Mouse (Mus musculus): ENCODE results near the gene Ssbp2. TPM values are rescaled to one million over a fixed set of nuclear protein-coding genes. Genes with fewer than 3 reads are reported as not detected.

Gene Ssbp2
- total RNA-seq, 1 experiment from 2014 or later, result 108 TPM

DNA sequence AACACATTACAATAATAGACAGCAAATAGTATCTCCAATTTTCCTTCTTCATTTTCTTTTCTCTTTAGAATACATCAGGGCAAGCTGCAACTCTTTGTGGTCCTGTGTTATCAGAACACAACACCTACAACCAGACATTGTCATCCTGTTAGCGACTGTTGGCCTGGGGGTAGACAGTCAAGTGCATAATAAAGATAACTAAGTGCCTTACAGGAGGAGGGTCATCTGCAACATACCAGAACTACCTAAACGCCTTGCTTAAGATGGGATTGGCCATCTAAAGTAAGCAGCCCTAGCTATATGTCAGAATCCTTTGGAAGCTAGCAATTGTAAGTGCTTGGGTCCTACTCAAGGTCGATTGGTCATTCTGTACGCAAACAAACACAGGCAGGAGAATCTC is 2.1 kb upstream of the Ssbp2 start:
- ATAC-seq (replicated peaks in 1 of 2; ENCODE audit: insufficient read depth in 1 of 2, low FRiP score in 2 of 2, low TSS enrichment in 1 of 2, low read depth in 1 of 2, poor library complexity in 2 of 2, severe bottlenecking in 2 of 2), result no peak

DNA sequence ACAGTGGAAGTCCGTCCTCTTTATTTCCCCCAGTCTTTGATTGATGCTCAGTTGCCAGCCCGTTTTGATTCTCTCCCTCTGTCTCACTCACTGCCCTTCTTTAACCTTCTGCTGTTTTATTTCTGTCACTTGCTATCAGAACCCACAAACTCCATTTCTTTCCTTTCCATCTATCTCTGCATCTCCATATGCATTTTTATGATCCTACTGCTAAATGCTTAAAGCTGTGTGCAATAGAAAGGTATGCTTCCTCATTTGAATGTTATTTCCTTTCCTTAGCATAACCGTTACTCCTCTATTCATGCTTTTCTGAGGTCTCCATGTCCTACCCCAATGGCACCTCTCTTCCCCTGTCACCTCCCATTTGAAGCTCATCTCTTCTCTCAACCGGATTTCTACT is 594 bp upstream of the Ssbp2 start:
- ATAC-seq (replicated peaks in 1 of 2; ENCODE audit: insufficient read depth in 1 of 2, low FRiP score in 2 of 2, low TSS enrichment in 1 of 2, low read depth in 1 of 2, poor library complexity in 2 of 2, severe bottlenecking in 2 of 2), result no peak

DNA sequence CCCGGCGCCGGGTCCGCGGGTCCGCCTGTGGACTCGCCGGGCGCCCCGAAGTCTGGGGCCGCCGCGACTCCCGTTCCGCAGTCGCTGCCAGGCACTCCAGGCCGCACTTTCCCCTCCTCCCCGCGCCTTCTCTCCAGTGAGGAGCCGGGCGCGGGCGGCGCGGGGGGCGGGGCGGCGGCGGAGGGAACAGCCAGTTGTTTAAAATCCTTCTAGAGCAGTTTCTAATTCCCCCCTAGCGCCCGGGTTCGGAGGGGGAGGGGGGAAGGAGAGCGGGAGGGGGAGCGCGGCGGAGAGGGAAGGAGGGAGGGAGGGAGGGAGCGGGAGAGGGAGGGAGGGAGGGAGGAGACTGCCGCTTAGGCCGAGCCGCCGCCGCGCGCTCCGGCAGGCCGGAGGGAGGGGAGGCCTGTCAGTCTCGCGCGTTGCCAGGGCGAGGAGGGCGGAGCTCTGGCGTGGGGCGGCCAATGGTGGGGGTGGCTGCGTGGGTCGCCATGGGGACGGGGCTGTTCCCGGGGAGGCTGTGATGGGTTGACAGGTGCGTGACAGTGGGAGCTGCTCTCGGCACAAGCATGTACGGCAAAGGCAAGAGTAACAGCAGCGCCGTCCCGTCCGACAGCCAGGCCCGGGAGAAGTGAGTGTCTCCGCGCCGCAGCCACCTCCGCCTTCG is 670 bp downstream of the Ssbp2 start:
- peak; percentile 93 to 96 for ATAC-seq (replicated peaks in 1 of 2; ENCODE audit: insufficient read depth in 1 of 2, low FRiP score in 2 of 2, low TSS enrichment in 1 of 2, low read depth in 1 of 2, poor library complexity in 2 of 2, severe bottlenecking in 2 of 2)

- ATAC-seq (replicated peaks in 1 of 2; ENCODE audit: insufficient read depth in 1 of 2, low FRiP score in 2 of 2, low TSS enrichment in 1 of 2, low read depth in 1 of 2, poor library complexity in 2 of 2, severe bottlenecking in 2 of 2), result no peak
Observed at GRCm38 (mm10) chr13:91461299-91461698, 1.2 kb downstream of the Ssbp2 start.

- no peak for ATAC-seq (replicated peaks in 1 of 2; ENCODE audit: insufficient read depth in 1 of 2, low FRiP score in 2 of 2, low TSS enrichment in 1 of 2, low read depth in 1 of 2, poor library complexity in 2 of 2, severe bottlenecking in 2 of 2)
Observed at GRCm38 (mm10) chr13:91461711-91462351, 1.7 kb downstream of the Ssbp2 start.

GRCm38 (mm10) chr13:91462395-91462794 is 2.3 kb downstream of the Ssbp2 start:
- no peak for ATAC-seq (replicated peaks in 1 of 2; ENCODE audit: insufficient read depth in 1 of 2, low FRiP score in 2 of 2, low TSS enrichment in 1 of 2, low read depth in 1 of 2, poor library complexity in 2 of 2, severe bottlenecking in 2 of 2)

- ATAC-seq (replicated peaks in 1 of 2; ENCODE audit: insufficient read depth in 1 of 2, low FRiP score in 2 of 2, low TSS enrichment in 1 of 2, low read depth in 1 of 2, poor library complexity in 2 of 2, severe bottlenecking in 2 of 2), result no peak
Observed at GRCm38 (mm10) chr13:91462893-91463481, 2.9 kb downstream of the Ssbp2 start.

DNA sequence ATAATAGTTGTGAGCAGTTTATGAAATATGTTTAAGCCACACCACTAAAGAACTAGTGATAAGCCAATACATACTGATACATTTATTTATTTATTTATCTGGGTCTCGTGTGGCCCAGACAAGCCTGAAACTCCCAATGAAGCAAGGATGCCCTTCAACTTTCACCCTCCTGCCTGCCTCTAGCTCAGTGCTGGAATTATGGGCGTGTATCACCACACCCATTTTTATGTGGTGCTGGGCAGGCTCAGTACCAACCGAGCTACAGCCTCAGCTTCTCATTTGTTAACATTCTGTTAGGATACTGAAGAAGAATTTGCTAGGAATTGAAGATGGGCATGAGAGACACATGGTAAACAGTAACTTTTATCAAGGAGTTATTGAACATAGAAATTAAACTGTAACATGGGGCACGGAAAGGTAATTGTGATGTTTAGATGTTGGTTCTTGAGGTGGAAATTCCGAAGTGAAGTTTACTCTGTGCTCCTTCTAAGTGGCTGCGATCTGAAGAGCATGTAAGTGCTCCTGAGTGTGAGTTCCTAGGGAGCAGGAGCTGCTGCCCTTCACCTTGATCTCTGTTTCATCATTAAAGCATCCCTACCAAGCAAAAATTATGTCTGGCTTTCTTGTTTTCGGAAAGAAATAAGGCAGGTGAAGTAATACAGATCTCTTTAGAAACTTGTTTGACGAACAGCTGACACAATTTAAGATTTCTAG is 5.1 kb downstream of the Ssbp2 start:
- no peak for ATAC-seq (replicated peaks in 1 of 2; ENCODE audit: insufficient read depth in 1 of 2, low FRiP score in 2 of 2, low TSS enrichment in 1 of 2, low read depth in 1 of 2, poor library complexity in 2 of 2, severe bottlenecking in 2 of 2)

GRCm38 (mm10) chr13:91471566-91471965 is 11.5 kb downstream of the Ssbp2 start:
- ATAC-seq (replicated peaks in 1 of 2; ENCODE audit: insufficient read depth in 1 of 2, low FRiP score in 2 of 2, low TSS enrichment in 1 of 2, low read depth in 1 of 2, poor library complexity in 2 of 2, severe bottlenecking in 2 of 2), result peak in 1 of 2 experiments; percentile 30; a peak in 1 of 4 replicates

GRCm38 (mm10) chr13:91471980-91472379 is 11.9 kb downstream of the Ssbp2 start:
- ATAC-seq (replicated peaks in 1 of 2; ENCODE audit: insufficient read depth in 1 of 2, low FRiP score in 2 of 2, low TSS enrichment in 1 of 2, low read depth in 1 of 2, poor library complexity in 2 of 2, severe bottlenecking in 2 of 2), result no peak

DNA sequence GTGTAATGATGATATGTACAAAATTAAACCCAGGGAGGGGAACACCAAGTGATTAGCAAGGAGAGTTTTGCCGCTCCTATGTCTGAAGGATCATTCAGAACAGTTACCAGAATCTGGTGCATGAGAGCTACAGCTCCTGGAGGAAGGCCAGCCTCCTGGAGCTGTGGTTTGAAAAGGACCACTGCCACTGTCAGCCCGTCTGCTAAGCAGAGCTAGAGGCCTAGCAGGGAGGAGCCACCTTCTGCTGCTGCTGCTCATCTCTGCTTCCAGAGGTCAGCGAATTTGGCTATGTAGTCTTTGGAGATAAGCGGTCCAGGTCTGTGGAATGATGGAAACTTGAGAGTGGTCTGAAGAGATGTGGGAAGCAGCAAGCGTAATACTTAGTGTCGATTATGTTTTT is 13.4 kb downstream of the Ssbp2 start:
- ATAC-seq (replicated peaks in 1 of 2; ENCODE audit: insufficient read depth in 1 of 2, low FRiP score in 2 of 2, low TSS enrichment in 1 of 2, low read depth in 1 of 2, poor library complexity in 2 of 2, severe bottlenecking in 2 of 2), result peak in 1 of 2 experiments; percentile 37; a peak in 1 of 4 replicates

DNA sequence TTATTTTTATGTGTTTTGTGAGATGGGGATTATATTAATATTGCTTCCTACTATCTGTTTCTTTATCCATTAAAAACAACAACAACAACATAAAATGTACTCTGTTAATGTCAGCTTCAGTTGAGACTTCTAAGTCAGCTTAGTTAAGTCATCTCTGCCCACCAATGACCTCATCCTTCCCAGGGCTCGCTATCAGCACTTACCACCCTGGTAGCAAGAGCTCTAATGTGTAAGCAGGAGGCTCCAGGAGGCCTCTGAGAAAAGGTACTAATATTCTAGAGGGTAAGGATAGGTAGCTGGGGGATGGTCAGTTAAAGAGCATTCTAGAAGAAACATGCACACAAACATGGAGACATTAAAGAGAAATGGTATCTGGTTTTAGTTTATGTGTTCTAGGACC is 13.9 kb downstream of the Ssbp2 start:
- ATAC-seq (replicated peaks in 1 of 2; ENCODE audit: insufficient read depth in 1 of 2, low FRiP score in 2 of 2, low TSS enrichment in 1 of 2, low read depth in 1 of 2, poor library complexity in 2 of 2, severe bottlenecking in 2 of 2), result peak in 1 of 2 experiments; percentile 25; a peak in 1 of 4 replicates

GRCm38 (mm10) chr13:91475888-91476287 is 15.8 kb downstream of the Ssbp2 start:
- no peak for ATAC-seq (replicated peaks in 1 of 2; ENCODE audit: insufficient read depth in 1 of 2, low FRiP score in 2 of 2, low TSS enrichment in 1 of 2, low read depth in 1 of 2, poor library complexity in 2 of 2, severe bottlenecking in 2 of 2)

DNA sequence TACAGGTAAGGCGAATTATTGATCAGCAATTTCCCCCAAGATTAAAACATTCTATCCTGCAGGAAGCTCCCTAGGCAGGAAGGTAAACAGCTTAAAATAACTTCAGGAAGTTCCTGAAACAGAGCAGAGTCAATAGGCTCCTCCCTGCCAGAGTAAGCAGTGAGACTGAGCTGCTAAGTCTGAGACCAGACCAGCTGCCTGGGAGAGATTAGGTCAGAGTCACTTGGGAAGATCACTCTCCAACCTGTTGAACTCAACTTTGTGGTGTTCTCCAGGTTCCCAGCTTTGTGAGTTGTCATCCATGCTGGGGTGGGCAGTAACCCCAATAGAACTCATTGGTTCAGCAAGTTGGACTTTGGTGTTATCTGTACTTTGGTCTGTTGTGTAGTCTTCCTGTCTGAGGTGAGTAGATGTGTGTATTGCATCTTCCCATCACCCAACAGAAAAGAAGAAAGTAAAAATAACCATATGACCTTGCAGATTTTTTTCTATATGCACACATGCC is 16.6 kb downstream of the Ssbp2 start:
- ATAC-seq (replicated peaks in 1 of 2; ENCODE audit: insufficient read depth in 1 of 2, low FRiP score in 2 of 2, low TSS enrichment in 1 of 2, low read depth in 1 of 2, poor library complexity in 2 of 2, severe bottlenecking in 2 of 2), result no peak

DNA sequence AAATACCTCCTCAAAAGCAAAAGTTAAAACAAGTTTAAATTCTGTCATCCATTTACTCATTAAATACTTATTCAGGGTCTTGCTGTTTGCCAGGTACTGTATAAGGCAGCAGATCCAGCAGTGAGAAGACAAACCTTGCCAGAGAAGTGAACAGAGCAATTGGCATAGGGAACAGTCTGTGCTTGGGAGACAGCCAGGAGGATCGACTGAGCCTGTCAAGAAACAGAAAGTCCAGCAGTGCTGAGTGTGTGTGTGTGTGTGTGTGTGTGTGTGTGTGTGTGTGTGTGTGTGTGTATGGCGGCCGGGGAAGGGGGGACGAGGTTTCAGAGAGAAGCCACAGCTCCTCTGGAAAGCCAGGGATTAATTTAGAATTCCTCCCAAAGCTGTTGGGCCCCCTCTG is 17.9 kb downstream of the Ssbp2 start:
- ATAC-seq (replicated peaks in 1 of 2; ENCODE audit: insufficient read depth in 1 of 2, low FRiP score in 2 of 2, low TSS enrichment in 1 of 2, low read depth in 1 of 2, poor library complexity in 2 of 2, severe bottlenecking in 2 of 2), result no peak

- peak; percentile 83 to 89 for ATAC-seq (replicated peaks in 1 of 2; ENCODE audit: insufficient read depth in 1 of 2, low FRiP score in 2 of 2, low TSS enrichment in 1 of 2, low read depth in 1 of 2, poor library complexity in 2 of 2, severe bottlenecking in 2 of 2)
Observed at GRCm38 (mm10) chr13:91484303-91484702, 24.2 kb downstream of the Ssbp2 start.

DNA sequence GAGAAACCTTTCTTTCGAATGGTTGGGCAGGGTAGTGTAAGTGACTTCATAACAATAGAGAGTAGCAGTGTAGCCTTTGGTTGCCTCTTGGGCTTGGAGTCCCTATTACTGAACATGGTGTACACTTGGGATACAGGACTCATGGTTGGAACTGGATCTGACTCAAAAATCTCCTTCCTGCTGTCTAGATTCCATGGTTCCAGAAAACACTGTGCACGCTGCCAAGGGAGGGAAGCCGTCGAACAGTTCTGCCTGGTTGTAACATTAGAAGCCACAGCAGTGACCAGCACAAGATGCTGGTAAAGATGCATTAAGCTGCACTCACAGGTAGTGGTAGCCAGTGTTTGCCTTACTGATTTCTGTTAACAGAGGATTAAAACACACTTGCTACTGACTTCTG is 32.0 kb downstream of the Ssbp2 start:
- no peak for ATAC-seq (replicated peaks in 1 of 2; ENCODE audit: insufficient read depth in 1 of 2, low FRiP score in 2 of 2, low TSS enrichment in 1 of 2, low read depth in 1 of 2, poor library complexity in 2 of 2, severe bottlenecking in 2 of 2)

GRCm38 (mm10) chr13:91497055-91497454 is 37.0 kb downstream of the Ssbp2 start:
- ATAC-seq (replicated peaks in 1 of 2; ENCODE audit: insufficient read depth in 1 of 2, low FRiP score in 2 of 2, low TSS enrichment in 1 of 2, low read depth in 1 of 2, poor library complexity in 2 of 2, severe bottlenecking in 2 of 2), result peak in 1 of 2 experiments; percentile 32; a peak in 1 of 4 replicates

Measured in hematopoietic stem cell, adult 5-6 weeks (primary cell).